Mouse (Mus musculus): ENCODE results near the gene Fam126a. TPM values are rescaled to one million over a fixed set of nuclear protein-coding genes. Genes with fewer than 3 reads are reported as not detected.

The Fam126a gene
- polyA plus RNA-seq, 1 experiment, result 28.5 TPM

DNA sequence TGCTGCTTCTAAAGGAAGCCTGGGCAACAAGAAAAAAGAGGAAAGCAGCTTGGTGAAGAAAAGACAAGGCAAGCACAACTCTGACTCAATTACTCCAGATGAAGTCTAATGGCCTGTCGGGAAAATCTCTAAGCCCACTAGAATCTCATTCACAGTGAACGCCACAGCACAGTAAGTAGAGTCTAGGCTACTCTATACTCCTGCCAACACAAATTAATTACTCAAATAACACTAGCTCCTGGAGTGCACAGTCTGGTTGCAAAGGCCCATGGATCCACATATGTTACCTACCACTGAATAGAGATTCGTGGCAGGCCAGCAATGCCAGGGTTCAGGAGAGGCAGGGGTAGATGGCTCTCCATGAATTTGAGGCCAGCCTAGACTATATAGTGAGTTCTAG is 40.5 kb downstream of the Fam126a start:
- TF ChIP-seq POLR2A (IDR thresholded peaks at IDR 0.05; ENCODE audit: borderline replicate concordance, extremely low read depth, insufficient read depth, insufficient read length, poor library complexity, severe bottlenecking) (no peak), CTCF (IDR thresholded peaks at IDR 0.05; ENCODE audit: borderline replicate concordance, extremely low read depth, insufficient read depth, insufficient read length) (no peak)
- peak; percentile 75 for DNase-seq (ENCODE audit: low read depth)

- no peak for DNase-seq (ENCODE audit: low read depth)
- TF ChIP-seq POLR2A (IDR thresholded peaks at IDR 0.05; ENCODE audit: borderline replicate concordance, extremely low read depth, insufficient read depth, insufficient read length, poor library complexity, severe bottlenecking) (no peak), CTCF (IDR thresholded peaks at IDR 0.05; ENCODE audit: borderline replicate concordance, extremely low read depth, insufficient read depth, insufficient read length) (no peak)
Observed at GRCm38 (mm10) chr5:23987792-23988191, 42.7 kb downstream of the Fam126a start.

- no peak for DNase-seq (ENCODE audit: low read depth)
- TF ChIP-seq CTCF (IDR thresholded peaks at IDR 0.05; ENCODE audit: borderline replicate concordance, extremely low read depth, insufficient read depth, insufficient read length), result no peak
- TF ChIP-seq POLR2A (IDR thresholded peaks at IDR 0.05; ENCODE audit: borderline replicate concordance, extremely low read depth, insufficient read depth, insufficient read length, poor library complexity, severe bottlenecking), result no peak
Observed at GRCm38 (mm10) chr5:23982081-23982480, 48.4 kb downstream of the Fam126a start.

DNA sequence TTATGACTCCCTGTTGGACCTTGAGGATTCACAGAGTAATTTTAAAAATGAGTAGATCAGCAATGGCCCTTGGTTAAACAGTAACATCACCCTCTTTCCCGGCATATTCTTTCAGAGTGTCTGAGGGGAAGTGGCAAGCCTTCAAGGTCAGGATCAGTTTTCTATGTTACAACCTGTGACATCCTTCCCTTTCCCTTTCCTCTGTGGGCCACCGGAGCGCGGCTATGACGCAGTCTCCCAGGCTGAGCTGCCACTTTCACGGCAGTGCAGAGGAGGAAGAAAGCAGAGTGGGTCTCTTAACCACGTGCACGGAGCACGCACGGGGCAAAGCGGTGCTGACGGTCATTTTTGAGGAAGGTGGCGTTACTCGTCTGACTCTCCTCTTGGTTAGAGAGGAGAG is 52.0 kb downstream of the Fam126a start:
- no peak for DNase-seq (ENCODE audit: low read depth)
- TF ChIP-seq CTCF (IDR thresholded peaks at IDR 0.05; ENCODE audit: borderline replicate concordance, extremely low read depth, insufficient read depth, insufficient read length) (no peak), POLR2A (IDR thresholded peaks at IDR 0.05; ENCODE audit: borderline replicate concordance, extremely low read depth, insufficient read depth, insufficient read length, poor library complexity, severe bottlenecking) (no peak)

- TF ChIP-seq CTCF (IDR thresholded peaks at IDR 0.05; ENCODE audit: borderline replicate concordance, extremely low read depth, insufficient read depth, insufficient read length) (no peak), POLR2A (IDR thresholded peaks at IDR 0.05; ENCODE audit: borderline replicate concordance, extremely low read depth, insufficient read depth, insufficient read length, poor library complexity, severe bottlenecking) (no peak)
- no peak for DNase-seq (ENCODE audit: low read depth)
Observed at GRCm38 (mm10) chr5:23974994-23975575, 55.4 kb downstream of the Fam126a start.

GRCm38 (mm10) chr5:23967705-23968104 is 62.8 kb downstream of the Fam126a start:
- no peak for TF ChIP-seq CTCF (IDR thresholded peaks at IDR 0.05; ENCODE audit: borderline replicate concordance, extremely low read depth, insufficient read depth, insufficient read length)
- TF ChIP-seq POLR2A (IDR thresholded peaks at IDR 0.05; ENCODE audit: borderline replicate concordance, extremely low read depth, insufficient read depth, insufficient read length, poor library complexity, severe bottlenecking), result no peak
- DNase-seq (ENCODE audit: low read depth), result peak; percentile 75

DNA sequence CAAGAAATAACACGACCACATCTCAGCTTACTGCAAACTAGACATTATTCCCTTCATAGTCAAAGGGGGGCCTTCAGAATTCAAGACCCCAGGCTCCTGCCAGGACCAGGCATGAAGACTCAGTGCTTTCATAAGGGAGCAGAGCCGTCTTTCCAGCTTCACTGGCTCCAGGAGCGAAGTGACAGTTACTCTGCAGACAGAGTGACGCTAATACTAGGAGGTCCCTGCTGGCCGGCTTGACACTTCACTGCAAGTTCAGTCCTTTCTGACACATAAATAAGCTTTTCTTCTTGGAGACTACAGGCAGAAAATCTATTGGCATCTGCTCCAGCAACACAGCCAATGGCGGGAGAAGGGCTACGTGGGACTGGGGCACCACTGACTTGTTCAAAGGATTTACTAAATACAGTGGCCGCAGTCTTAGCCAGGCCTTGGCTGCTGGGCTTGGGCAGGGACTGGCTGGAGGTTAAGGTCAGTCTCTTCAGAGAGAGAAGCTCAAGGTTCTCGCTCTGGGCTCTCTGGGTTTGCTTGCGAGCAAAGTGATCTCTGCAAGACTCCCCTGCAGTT is 65.8 kb downstream of the Fam126a start:
- TF ChIP-seq POLR2A (IDR thresholded peaks at IDR 0.05; ENCODE audit: borderline replicate concordance, extremely low read depth, insufficient read depth, insufficient read length, poor library complexity, severe bottlenecking), result no peak
- TF ChIP-seq CTCF (IDR thresholded peaks at IDR 0.05; ENCODE audit: borderline replicate concordance, extremely low read depth, insufficient read depth, insufficient read length), result no peak
- no peak for DNase-seq (ENCODE audit: low read depth)

DNA sequence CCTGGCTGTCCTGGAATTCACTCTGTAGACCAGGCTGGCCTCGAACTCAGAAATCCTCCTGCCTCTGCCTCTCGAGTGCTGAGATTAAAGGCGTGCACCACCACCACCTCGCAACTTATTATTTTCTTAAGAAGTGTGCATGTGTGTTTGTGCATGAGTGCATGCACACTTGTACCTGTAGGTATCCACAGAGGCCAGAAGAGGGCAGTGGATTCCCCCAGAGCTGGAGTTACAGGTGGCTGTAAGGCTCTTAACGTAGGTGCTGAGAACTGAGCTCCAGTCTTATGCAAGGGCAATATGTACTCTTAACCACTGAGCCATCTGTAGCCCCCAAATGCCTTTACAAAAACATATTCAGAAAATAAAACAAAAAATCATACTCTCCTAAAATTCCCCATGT is 77.4 kb downstream of the Fam126a start:
- no peak for DNase-seq (ENCODE audit: low read depth)
- no peak for TF ChIP-seq POLR2A (IDR thresholded peaks at IDR 0.05; ENCODE audit: borderline replicate concordance, extremely low read depth, insufficient read depth, insufficient read length, poor library complexity, severe bottlenecking)
- TF ChIP-seq CTCF (IDR thresholded peaks at IDR 0.05; ENCODE audit: borderline replicate concordance, extremely low read depth, insufficient read depth, insufficient read length), result no peak

DNA sequence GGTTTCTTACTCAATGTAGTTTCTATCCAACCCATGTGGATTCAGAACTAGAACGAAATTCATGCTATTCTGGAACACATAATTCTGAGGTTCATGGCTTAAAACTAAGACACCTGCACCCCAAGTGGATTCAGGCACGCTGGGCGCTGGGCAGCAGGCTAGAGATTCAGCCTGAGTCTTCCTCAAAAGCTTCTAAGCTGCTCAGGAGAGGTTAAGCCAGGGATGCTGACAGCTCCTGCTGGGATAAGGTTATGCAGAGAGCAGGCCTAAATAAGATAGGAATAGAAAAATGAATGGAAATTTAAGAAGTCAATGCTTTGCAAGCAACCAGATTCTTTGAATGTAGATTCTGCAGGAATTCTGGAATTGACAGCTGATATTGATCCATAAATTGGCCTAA is 82.4 kb downstream of the Fam126a start:
- TF ChIP-seq CTCF (IDR thresholded peaks at IDR 0.05; ENCODE audit: borderline replicate concordance, extremely low read depth, insufficient read depth, insufficient read length), result no peak
- TF ChIP-seq POLR2A (IDR thresholded peaks at IDR 0.05; ENCODE audit: borderline replicate concordance, extremely low read depth, insufficient read depth, insufficient read length, poor library complexity, severe bottlenecking), result no peak
- no peak for DNase-seq (ENCODE audit: low read depth)

DNA sequence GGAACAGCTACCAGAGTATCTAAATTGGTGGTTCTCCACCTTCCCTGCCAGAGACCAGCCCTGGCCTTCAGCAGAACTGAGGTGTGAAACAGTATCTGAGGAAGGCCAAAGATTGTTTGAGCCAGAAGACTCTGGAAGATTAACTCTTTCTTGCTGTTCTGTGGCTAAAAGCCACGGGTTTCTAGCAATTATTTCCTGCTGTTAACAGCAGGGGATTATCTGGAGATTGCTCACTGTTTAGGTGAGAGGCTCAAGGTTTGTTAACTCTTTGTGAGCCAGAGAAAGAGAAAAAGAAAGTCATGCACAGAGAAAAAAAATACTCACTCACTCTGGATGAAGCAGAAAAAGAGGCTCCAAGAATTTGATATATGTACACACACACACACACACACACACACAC is 85.4 kb downstream of the Fam126a start:
- no peak for DNase-seq (ENCODE audit: low read depth)
- TF ChIP-seq CTCF (IDR thresholded peaks at IDR 0.05; ENCODE audit: borderline replicate concordance, extremely low read depth, insufficient read depth, insufficient read length) (no peak), POLR2A (IDR thresholded peaks at IDR 0.05; ENCODE audit: borderline replicate concordance, extremely low read depth, insufficient read depth, insufficient read length, poor library complexity, severe bottlenecking) (no peak)

DNA sequence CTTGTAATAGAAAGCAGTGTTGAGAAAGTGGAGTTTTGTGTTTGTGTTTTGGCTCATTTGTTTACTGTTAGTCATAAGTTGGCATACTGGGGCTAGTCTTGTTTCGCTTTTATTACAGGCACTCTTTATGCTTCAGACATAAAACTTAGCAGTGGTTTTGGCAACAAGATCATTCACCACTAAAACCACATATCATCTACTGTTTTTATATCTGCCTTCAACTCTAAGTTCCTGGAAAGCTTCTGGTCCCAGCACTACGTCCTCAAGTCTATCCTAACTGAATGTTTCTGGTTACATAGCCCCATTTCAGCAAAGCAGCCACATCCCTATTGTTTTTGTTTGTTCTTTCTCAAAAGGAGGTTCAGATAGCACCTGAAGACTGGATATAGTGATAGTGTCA is 87.0 kb downstream of the Fam126a start:
- TF ChIP-seq POLR2A (IDR thresholded peaks at IDR 0.05; ENCODE audit: borderline replicate concordance, extremely low read depth, insufficient read depth, insufficient read length, poor library complexity, severe bottlenecking), result no peak
- TF ChIP-seq CTCF (IDR thresholded peaks at IDR 0.05; ENCODE audit: borderline replicate concordance, extremely low read depth, insufficient read depth, insufficient read length), result no peak
- no peak for DNase-seq (ENCODE audit: low read depth)

DNA sequence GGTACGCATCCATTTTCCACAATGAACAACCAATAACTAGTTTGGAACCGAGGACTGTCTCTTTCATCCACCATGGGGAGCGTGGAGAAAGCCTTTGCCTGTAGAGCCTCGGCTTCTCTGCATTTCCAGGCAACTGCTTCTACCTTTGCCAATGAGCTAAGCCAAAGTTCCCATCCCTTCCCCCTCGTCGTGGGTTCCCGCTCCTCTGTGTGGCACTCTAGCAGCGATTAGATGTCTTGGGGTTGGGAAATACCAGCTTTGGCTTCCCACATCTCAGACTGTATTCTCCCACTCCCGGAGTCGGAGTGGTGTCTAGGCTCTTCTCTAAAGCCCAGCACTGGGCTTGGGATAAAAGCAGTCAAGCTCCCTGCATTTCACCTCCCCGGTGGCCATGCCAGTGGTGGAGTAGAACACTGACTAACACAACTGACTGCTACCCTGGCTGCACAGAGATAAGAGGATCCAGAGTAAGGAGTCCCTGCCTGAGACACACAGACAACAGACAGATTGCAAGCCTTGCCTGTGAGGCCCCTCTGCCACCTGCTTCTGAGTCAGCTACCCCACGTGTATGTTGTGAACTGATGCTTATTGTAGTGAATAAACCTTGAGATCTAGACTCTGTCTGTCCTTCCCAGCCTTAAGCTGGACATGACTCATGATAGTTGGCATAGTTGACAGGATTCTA is 106.9 kb downstream of the Fam126a start:
- TF ChIP-seq POLR2A (IDR thresholded peaks at IDR 0.05; ENCODE audit: borderline replicate concordance, extremely low read depth, insufficient read depth, insufficient read length, poor library complexity, severe bottlenecking), result no peak
- no peak for TF ChIP-seq CTCF (IDR thresholded peaks at IDR 0.05; ENCODE audit: borderline replicate concordance, extremely low read depth, insufficient read depth, insufficient read length)

More for the DNA sequence above, 106.9 kb downstream of the Fam126a start:
- no peak for DNase-seq (ENCODE audit: low read depth)
